Mouse (Mus musculus) embryo, embryonic 10 days (tissue): Measurements from ENCODE around the gene Gm28374.
A peak's percentile ranks its signal among the peaks of the same experiment; 100 is the strongest.
"Not testable (repeated sequence)": the region's sequence is repeated elsewhere in the genome, so short reads cannot be mapped to it uniquely, and the experiment has no call there.

ENCODE experiments used
- DNase-seq: peaks from one replicate; pipeline ENCODE4 v3.0.0-alpha.2; 2015; ENCODE audit warnings: low spot score

Gm28374 gene

GRCm38 (mm10) chr19:6082156-6082555 is at the start of gene Gm28374:
TSS of gene Gm28374 (minus strand) at chr19:6082256.
- no peak for DNase-seq

DNA sequence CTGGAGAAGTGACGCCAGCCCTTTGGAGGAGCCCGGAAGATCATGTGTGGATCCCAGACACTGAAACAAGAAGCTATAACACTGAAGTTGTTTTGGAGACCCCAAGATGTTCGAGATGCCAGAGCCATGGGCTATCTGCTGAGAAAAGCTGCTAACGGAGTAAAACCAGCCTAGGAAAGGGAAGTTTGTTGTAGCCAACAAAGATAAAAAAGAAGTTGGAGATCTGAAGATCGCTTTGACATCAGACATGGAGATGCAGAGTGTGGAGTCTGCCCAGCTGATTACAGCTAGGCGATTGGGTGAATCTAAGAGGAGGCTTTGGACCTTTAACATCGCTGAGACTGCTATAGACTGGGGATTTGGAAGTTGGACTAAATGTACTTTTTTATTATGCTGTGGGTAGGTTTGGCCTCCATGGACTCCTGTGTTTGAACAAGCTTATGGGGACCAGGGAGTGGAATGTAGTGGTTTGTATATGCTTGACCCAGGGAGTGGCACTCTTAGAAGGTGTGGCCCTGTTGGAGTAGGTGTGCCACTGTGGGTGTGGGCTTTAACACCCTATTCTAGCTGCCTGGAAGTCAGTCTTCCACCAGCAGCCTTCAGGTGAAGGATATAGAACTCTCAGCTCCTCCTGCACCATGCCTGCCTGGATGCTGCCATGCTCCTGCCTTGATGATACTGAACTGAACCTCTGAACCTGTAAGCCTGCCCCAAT is 48.5 kb upstream of the Gm28374 start:
- not testable (repeated sequence) for DNase-seq

DNA sequence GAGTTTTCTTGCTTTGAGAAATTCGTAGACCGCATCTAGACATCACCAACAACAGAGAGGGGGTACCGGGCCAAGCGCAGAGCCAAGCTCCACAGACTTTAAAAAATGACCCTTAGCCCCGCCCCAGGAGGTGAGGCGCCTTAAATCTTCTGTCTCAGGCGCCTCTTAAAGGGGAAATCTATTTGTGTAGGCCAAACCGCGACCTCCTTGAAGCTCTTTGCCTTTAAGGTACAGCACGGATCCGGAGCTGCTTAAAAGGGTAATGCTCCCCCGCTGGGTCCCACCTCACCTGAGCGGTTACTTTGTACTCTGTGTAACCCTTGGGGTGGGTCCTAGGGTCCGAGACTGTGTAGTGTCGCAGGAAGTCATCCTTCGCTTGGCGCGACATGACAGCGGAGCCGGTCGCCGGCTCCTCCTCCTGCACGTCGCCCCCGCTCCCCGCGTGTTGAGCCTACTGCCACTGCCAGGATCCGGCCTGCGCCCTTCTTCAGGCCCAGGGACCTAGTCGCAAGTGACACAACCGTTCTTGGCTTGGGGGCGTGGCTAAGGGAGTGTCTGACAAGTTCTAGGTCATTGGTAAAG is 45.8 kb upstream of the Gm28374 start, which contains the start of gene Snx15:
Gene Snx15 (minus strand): TSS at position 545 of the 582 bp plus-strand sequence.
- peak; percentile 96 for DNase-seq

GRCm38 (mm10) chr19:6126789-6127580 is 44.9 kb upstream of the Gm28374 start:
- DNase-seq = no peak

DNA sequence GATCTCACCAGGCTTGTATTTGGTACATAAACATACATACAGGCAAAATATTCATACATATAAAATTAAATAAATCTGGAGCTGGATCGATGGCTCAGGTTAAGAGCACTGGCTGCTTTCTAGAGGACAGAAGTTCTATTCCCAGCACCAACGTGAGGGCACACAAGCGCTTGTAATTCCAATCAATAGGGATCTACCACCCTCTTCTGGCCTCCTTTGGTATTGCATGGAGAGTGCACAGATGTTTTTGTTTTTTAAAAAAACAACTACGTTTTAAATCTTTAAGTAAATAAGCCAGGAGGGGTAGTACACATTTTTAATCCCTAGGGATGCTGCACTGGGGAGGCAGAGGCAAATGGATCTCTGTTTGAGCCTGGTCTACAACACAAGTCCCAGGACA is 44.2 kb upstream of the Gm28374 start:
- peak; percentile 52 for DNase-seq

DNA sequence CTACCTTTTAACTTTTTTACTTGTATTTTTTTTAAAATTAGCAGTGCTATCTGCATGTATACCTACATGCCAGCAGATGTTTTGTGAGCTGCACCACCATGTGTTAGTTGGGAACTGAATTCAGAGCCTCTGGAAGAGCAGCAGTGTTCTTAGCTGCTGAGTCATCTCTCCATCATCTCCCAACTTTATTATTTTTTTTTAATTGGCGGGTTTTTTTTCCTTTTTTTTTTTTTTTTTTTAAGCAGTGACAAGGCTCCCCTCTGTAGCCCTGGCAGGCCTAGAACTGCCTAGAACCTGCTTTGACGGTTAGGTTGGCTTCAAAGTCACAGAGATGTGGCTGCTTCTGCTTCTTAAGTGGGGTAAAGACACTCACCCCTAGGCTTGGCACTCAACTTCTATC is 42.8 kb upstream of the Gm28374 start:
- no peak for DNase-seq

- DNase-seq = peak; percentile 71
Observed at GRCm38 (mm10) chr19:6123330-6123729, 41.3 kb upstream of the Gm28374 start.

GRCm38 (mm10) chr19:6121761-6122160 is 39.7 kb upstream of the Gm28374 start:
- DNase-seq = no peak

DNA sequence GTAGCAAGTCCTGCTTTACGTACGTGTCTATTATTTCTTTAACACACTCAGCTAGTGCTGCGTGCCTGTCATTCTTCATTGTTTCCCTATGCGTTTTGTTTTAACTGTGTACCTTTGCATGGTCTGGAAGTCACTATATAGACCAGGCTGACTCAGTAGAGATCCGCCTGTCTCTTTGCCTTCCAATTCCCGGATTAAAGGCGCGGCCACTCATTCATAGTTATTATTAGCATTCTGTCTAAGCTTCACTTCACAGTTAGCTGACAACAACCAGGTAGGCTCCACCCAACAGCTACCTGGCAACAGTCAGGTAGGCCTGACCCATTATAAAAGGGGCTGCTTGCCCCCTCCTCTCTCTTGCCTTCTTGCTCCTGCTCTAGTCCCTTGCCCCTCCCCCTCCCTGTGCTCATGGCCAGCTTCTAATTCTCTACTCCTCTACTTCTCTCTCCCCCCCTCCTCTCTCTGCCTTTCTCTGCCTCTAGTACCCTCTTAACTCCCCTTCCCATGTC is 36.7 kb upstream of the Gm28374 start:
- no peak for DNase-seq

GRCm38 (mm10) chr19:6117986-6118676 is 36.1 kb upstream of the Gm28374 start, which contains the start of gene Sac3d1:
TSS of gene Sac3d1 (minus strand) at chr19:6118650.
- DNase-seq = peak; percentile 96

DNA sequence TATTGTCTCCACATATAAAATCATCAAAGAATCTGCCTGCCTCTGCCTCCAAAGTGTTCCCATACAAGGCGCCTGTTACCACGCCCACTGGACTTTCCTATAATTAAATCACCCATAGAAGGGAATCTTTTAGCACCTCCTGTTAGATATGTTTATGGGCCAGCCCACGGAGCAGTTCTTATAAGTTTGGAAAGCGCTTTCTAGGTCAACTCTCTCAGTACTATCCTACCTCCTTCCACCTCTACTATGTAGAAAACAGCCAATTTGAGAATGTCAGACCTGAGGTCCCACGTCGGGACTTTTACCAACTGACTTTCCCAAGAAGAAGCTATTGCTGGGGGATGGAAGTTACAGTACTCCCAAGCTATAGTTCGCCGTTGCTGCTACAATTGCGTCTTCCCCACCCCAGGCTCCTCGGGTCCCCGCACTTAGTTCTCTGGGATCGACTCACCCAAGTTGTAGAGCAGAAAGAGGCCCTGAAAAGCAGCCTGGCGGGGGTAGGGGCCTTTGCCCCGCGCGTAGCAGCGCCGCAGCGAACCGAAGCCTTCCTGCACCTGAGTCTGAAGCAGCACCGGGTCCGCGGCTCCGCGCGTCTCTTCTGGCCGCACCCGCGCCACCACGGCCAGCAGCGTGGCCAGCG is 35.4 kb upstream of the Gm28374 start:
- no peak for DNase-seq

DNA sequence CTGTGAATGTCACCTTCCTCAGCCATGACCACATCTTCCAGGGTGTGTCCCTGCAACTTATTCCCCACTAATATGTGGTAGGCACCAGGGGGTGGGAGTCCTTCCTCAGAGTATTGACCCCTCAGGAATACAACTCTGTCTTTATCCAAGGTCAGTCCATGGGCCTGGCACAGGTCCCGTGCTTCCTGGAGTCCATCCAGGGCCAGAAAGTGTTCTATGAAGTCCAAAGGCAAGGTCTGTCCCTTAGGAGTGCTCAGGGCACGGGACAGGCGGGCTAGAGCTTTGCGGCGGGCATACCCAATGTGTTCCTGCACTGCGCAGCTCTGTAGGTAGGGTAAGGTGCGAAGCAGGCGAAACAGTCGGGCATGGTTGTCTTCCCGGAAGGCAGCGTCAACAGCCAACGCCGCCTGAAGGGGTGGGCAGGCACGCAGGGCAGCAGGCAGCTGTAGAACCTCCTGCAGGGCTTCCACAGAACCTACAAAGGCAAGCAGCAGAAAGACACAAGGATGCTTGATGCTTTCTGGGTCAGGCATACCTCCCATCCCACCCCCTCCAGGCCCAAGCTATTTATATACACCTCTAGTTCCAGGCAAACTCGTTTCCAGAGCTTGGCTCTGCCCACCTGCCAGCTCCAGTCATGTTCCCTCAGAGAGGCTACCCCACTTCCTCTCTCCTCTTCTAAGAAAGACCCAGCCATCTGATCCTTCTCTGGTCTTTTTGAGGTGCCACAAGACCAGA is 34.2 kb upstream of the Gm28374 start:
- DNase-seq = no peak

GRCm38 (mm10) chr19:6113116-6113515 is 31.1 kb upstream of the Gm28374 start:
- no peak for DNase-seq

- DNase-seq = no peak
Observed at GRCm38 (mm10) chr19:6105586-6105985, 23.5 kb upstream of the Gm28374 start, which contains the start of gene Naaladl1. TSS of gene Naaladl1 (plus strand) at chr19:6105782.

DNA sequence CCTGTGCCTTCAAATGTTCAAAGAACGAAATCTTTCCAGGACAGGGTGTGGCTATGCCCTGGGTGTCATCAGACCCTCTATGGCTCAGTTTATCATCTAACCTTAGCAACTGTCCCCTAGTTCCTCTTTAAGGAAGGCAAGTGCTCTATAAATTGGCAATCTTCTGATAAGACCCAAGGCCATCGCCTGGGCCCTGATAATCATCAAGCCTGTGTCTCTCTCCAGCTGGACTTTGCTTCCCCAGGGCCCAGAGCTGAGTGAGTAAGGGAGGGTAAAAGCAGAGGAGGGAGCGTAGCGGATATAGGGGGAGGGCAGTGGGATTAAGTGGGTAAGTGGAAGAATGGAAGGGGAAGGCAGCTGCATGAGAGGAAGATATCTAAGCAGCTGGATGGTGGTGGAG is 22.4 kb upstream of the Gm28374 start:
- DNase-seq = no peak

DNA sequence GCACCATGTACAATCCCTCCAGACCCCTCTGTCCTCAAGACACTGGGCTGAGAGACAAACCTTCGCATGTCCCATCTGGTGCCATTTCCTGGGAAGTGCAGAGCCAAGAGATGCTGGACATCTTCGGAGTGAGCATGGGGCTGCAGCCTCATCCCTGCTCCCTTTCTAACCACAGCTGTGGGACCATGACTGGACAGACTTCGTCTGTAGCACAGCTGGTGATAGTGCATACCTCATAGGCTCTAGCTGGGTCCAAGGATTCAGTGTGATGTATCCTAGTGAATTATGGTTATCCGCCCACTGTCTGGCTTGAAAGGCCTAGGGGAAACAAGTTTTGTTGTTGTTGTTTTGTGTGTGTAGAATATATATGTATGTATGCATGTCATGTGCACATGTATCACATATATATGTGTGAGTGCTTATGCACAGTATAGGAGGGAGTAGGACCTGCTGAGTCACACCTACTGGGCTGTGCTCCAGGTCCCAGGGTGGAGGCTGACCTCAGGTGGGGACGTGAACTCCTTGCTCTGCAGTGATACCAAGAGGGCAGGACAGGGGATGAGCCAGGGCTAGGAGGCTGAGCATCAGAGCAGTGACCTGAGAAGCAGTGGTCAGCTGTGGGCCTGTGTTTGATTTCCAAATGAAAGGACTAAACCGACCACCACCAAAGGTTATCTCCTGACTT is 20.3 kb upstream of the Gm28374 start:
- DNase-seq = no peak

GRCm38 (mm10) chr19:6101186-6101585 is 19.1 kb upstream of the Gm28374 start:
- no peak for DNase-seq

GRCm38 (mm10) chr19:6097847-6098246 is 15.8 kb upstream of the Gm28374 start:
- no peak for DNase-seq

GRCm38 (mm10) chr19:6094119-6094518 is 12.1 kb upstream of the Gm28374 start, which contains the start of gene AC131692.1:
TSS of gene AC131692.1 (plus strand) at chr19:6094419.
- DNase-seq = no peak

- no peak for DNase-seq
Observed at GRCm38 (mm10) chr19:6088841-6089240, 6.8 kb upstream of the Gm28374 start.
